Mouse (Mus musculus) CD4-positive, CD25-positive, alpha-beta regulatory T cell, adult 4 months (primary cell): ENCODE measurements at regions not wholly inside any gene's neighbourhood (a gene's known extent, or its start where the extent isn't known, plus 50 kb on each side); places are given as distances from the start of the nearest gene placed in this dataset.
A peak's percentile ranks its signal among the peaks of the same experiment; 100 is the strongest.
"Not testable (repeated sequence)": the region's sequence is repeated elsewhere in the genome, so short reads cannot be mapped to it uniquely, and the experiment has no call there.

Experiments
- ATAC-seq: one replicate; pipeline ENCODE4 v1.8.0; 2017

DNA sequence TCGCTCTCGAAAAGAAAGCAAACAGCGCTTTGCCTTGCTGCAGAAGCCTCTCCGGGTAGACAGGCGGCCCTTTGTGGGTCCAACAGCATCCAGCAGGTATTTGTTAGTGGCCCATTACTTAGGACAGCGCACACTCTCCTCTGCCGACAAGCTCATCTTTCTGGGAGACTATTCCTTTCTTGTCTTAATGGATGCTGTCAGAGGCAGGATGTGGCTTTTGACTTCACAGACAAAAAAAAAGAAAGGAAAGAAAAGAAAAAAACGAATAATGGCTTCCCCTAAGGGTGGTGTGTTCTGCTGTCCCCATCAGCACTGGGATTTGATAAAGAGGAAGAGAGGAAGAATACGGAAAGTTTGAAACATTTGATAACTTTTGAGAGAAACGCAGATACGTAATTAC is 94.7 kb upstream of the Jarid2 start:
- peak; percentile 74 for ATAC-seq

DNA sequence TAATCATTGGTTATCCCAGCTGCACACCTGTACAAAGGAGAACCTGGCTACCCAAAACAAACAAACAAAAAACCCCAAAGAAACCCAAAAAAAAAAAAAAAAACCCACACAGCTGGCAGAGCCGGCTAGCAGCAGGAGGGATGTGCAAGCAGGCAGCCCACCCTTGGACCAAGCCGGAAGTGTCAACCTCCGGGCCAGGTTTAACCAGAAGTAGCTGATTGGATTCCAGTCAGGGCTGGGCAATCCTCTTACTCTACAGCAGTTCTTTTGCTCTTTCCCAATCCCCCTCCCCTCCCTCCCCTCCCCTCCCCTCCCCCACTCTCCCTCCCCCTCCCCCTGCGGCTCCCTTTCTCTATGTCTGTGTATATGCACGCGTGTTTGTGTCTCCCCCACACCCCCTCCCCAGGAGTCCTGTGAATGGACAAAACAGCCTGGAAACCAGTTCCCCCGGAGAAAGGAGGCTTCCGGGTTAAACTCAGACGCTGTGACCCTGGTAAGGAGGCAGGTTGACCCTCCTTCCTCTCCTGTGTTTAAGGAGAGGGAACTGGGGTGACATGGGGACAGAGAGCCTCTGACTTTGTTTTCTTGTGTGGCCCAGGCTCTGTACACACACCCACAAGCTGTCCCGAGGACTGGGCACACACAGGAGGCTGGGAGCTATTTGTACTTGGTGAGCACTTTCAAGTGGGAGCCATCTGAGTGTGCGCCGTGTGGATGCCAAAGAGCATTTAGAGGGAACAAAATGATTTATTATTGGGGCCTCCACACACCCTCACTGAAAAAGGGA is 93.9 kb upstream of the Jarid2 start:
- ATAC-seq, result peak; percentile 44

DNA sequence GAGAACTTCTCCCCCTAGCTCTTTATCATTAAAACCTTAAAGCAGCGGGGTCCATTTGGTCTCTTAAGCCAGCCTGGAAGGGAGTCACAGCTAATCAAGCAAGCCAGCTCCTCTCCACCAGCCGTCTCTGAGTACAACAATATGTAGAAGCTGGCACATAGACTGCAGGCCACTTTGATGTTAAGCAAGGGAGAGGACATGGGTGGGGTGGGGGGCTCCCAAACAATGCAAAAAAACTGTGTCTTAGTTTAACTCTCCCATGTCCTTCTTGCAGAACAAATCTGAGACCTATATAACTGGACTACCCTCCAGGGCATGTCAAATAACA is 93.3 kb upstream of the Jarid2 start:
- no peak for ATAC-seq

DNA sequence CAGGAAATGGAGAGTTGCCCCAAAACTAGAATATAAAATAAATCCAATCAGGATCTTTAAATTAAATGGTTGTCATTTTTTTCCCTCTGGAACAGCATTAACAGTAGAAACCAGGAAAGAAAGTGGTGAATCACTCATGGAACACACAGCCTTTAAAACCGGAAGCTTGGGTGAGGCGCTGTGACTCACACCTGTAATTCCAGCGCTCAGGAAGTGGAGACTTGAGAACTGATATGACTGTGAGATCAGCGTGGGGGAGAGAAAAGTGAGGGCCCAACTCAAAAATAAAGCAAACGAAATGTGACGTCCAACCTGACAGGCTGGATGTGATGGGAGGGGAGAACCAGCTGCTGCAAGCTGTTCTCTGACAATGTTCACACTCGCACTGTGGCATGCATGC is 86.9 kb upstream of the Jarid2 start:
- no peak for ATAC-seq

DNA sequence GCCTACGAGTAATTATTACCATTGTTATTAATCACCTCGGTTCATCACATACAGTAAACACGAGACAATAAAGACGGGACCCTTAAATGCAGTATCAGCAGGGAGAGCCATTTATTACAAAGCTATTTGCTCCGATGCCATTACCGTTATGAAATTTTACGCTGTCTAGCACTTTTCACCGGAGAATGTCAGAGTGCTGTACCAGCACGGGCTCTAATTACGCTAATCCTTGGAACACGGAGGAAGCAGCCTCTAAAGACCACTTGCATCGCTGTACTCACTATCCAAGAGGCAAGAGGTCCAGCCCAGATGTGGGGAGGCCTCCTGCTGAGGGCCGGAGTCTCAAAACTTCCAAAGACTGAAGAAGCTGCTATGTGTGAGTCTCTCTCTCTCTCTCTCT is 79.2 kb upstream of the Jarid2 start:
- ATAC-seq, result no peak

DNA sequence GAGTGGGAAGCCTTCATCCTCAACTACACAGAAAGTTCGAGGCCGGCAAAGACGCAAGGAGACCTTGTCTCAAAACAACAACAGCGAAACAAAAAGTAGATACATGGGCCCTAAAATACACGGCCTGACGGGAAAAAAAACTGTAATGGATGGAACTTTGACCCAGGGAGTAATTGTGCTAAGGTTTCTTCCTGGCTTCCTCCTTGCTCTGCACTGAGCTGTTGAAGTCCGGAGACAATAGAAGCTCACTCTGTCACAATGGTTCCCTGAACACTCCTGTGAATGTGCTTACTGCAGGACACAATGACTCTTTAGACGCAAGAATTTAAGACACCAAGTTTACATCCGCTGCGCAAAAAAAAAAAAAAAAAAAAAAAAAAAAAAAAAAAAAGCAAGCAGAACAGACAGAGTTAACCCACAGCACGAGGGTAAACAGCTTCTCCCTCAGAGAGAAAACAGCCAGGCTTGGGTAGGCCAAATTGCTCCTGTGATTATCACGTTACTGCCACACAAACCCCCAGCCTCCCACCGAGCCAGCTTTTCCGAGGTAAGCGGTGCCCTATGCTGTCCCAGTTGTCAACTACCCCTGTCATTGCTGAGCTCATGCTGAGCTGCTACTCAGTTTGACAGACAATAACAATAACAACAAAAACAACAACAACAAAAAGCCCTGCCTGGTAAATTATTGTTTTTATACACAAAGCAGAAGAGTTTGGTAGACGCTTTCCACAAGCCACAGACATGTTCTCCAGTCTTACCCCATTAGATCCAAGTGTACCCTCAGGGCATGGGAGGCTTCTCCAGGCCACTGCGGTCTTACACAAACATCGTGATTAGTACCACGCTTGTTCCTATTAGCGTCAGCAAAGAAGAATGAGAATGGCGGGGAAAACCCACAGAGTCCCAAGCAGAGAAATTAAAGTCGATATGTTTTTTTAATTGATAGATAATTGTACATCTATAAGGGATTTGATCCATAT is 77.7 kb upstream of the Jarid2 start:
- no peak for ATAC-seq

DNA sequence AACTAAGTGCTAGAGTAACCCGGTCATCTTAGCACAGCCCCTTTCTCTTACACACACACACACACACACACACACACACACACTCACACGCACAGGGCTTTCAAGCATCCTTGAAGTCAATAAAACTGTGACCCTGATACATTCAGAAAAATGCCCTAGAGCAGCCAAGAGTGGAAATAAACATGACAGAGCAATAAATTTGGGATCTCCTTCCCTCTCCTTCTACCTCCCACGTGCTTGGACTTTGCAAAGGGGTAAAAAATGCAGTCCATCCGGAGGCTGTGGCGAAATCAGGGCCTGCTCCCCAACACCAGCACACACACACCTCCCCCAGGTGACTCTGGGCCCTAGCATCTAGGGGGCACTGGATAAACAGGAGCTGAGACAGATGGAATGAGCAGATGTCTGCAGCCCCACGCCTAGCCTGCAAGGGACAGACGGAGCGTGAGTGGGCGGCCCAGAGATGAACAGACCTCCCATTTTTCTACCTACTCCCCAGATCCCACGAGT is 71.3 kb upstream of the Jarid2 start:
- no peak for ATAC-seq

DNA sequence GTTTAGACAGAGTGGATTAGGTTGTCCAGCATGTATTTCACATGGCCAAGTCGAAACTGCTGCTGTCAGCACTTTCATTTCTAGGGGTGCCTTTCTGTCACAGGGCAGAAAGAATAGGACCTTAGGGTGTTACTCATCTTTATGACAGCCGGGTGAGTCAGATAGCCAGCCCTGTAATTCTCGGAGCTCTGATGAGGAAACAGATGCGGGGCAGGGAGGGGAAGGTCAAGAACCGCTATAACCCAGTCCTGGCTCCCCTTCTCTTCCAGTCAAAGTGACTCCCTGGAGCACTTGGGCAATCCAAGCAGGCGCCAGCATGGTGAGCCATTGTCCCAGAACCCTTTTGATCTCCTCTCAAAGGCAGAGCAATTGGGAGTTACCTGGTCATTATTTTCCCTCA is 69.4 kb upstream of the Jarid2 start:
- ATAC-seq, result no peak

DNA sequence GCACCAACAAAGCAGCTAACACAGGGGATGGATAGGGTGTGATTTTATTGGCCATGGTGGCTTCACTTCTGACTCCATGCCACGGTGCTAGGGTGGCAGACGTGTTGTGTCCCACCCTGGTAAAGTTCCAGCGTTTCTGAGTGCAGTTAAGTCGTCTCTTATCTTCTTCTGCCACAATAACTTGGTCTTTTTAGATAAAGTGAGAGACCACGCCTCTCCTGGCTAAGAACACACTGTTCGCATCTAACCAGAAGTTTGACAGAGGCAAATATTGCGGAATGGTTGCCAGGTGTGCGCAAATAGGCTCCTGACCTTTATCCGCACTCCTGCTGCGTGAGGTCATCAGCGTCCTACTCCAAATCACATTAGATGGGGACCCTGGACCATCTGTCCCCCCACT is 66.2 kb upstream of the Jarid2 start:
- no peak for ATAC-seq

DNA sequence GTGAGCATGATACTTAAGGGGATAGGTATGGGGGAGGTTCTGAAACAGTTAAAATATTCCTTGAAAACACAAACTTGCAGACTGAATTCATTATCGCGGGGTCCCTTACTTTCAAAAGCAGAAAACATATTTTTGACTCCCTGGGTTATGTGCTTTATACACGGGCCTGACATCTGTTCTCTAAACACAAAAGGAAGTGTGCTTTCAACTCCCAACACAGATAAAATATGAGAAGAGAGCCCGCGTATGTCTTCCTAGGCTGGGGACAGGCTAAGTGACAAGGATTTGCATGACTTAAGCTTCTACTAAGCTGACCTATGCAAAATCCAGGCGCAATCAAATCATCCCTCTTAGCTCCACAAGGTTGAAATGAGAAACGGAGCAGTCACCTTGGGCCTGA is 65.5 kb upstream of the Jarid2 start:
- ATAC-seq, result no peak

DNA sequence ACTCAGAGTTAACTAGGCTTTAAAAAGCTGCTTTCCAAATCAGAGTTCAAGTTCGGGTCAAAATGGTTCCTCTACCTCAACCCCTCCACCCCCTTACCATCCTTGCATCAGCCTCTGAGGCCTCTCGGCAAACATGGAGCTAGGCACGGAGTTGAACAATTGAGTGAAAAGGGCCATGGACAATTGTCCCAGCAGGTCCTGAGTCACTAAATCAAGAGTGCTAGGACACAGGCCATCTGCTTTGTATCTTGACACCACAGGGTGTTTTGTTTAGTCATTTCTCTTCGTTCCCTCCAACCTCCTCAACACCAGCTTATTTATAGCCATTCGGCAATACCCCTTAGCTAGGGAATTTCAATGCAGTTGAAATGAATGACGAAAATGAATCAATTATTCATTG is 59.5 kb upstream of the Jarid2 start:
- ATAC-seq, result no peak

DNA sequence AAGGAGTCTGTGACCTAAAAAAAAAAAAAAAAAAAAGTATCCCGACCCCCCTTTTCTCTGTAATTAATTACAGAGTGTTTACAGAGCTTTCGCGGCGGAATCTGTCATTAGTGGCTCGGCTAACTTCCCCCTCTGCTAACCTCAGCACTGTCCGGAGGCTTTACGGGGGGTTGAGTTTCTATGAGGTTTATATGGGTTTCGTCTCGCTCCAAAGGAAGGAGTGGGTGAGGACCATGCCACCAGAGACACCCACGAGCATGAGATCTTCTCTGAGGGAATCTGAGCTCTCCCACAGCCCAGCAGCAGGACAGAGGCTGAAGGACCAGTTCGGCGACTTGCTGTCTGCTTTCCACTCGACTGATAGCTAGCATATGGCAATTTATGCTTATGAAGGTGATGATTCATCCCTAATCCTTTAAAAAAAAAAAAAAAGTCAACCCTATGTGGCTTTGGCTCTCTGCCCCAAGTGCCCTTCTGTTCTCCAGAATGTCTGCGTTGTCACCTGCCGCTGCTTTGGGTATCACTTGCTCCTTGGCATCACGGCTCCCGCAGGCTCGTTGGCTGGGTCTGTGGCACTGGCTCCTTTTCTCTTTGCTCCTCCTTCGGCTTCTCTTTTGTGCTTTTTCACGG is 55.8 kb upstream of the Jarid2 start:
- peak; percentile 32 for ATAC-seq

DNA sequence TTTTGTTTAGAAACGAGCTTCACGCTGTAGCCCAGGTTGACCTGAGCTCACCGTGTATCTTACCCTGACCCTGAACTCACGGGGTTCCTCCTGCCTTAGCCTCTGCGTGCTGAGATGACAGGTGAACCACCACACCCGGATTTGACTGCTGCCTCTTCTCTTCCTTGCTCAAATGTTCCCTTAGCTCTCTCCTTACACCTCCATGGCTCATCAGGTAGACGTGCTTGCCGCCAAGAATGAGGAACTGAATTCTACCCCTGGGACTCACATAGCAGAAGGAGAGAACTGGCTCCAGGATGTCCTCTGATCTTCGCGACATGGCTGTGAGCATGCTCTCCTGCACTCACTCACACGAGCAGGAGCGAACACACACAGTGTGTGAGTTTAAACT is 55.3 kb upstream of the Jarid2 start:
- ATAC-seq, result peak; percentile 29

DNA sequence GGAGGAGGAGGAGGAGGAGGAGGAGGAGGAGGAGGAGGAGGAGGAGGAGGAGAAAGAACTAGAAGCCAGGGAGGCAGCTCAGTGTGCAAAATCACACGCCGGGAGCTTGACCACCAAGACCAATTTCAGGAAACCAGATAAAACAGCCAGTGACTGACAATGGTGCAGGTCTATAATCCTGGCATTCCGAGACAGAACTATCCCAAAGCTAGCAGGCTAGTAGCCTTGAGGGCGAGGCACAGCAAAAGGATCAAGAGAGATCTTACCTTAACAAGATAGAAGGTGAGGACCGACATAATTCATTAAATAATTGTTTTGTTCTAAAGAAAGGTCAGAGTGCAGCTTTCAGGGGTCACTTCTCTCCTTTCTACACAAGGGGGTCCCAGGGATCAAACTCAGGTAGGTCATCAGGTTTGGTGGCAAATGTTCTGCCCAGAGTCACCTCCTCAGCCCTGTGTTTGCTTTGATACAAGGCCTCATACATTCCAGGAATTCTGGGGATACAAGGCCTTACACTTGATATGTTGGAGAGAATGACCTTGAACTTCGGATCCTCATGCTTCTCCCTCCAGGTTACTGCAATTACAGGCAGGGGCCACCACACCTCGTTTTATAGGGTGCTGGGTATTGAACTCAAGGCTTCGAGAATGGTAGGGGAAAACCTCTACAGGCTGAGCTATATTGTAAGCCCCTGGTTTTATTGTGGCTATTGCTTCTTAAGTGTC is 54.2 kb upstream of the Jarid2 start:
- no peak for ATAC-seq

DNA sequence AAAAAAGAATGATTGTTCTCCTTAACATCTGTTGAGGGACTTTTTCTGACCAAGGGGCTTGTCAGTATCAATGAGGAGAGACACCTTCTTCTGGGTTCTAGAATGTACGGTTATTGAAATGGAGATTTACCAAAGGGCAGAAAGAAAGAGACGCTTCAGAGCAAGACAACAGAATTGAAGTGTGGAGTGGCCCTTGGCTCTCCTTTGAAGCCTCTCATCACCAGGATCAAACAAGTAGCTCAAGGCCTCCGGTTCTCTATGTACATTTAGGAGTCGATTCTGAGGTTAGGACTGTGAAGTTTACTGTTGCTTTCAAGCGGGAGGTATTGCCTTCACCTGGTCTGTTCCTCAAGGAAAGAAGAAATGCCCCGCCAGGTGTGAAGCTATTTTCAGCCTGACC is 53.2 kb upstream of the Jarid2 start:
- no peak for ATAC-seq

DNA sequence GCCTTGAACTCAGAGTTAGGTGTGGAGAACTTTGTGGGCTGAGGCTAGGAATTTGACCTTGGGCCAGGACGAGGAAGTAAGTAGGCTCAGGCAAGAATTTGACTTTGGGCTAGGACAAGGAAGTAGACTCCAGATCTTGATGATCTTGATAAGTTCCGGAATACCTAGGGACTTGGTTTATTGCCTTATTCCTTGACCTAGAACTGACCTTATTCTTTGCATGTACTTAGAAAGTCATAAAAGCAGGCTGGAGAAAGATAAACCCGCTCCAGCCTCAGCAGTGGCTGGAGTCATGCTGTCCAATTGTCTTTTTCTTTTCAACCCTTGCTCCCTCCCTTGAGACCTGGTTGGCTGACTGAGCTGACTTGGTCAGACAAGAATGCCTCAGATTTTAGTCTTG is 51.2 kb upstream of the Jarid2 start:
- ATAC-seq, result no peak

DNA sequence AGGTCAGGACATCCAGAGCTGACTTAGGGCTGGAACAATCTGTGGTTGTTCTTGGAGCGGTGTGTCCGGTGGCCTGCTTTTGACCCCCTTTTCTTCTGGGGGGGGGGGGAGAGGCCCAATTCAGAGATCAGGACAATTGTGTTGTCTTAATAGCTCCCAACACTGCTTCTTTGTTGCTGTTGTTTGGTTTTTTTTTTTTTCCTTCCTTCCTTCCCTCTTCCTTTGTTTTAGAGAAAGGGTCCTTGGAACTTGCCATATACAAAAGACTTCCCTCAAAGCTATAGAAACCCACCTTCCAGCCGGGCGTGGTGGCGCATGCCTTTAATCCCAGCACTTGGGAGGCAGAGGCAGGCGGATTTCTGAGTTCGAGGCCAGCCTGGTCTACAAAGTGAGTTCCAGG is 49.8 kb upstream of the Jarid2 start:
- not testable (repeated sequence) for ATAC-seq
